Mouse (Mus musculus): ENCODE results near the gene Ifna15.

GRCm38 (mm10) chr4:88514403-88514802 lies 43.6 kb downstream of the Ifna15 start:
- TF ChIP-seq CTCF (IDR thresholded peaks at IDR 0.05; ENCODE audit: borderline replicate concordance, control insufficient read depth, extremely low read depth, insufficient read depth, low read length, poor library complexity) (peak; percentile 42; the same call in 1 of the 2 replicates), POLR2A (IDR thresholded peaks at IDR 0.05; ENCODE audit: control insufficient read depth, extremely low read depth, insufficient read depth, low read length, poor library complexity) (no peak)
